ENCODE assay signal across 10 mouse cellular contexts in the genomic region with DNA sequence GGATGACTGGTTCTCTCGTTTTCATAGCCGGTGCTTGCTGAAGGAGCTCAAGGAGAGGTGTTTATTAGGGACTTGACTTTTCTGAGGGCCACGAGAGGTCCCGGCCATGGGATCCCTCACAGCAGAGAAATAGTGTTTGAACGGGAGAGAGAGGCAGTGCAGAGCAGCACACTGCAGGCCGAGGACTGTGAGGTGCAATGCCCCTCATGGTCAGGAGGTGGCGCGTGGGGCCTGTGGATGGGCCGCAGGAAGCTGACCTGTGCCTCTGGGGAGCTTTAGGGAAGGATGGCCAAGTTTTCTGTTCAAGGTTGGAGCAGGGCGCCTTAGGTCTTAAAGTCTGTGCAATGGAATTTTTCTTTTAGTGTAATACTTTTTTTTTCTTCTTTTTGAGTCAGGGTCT. TPM values are rescaled to one million over a fixed set of nuclear protein-coding genes. Genes with fewer than 3 reads are reported as not detected.
A peak's percentile ranks its signal among the peaks of the same experiment; 100 is the strongest.
DNase-seq lines count a peak whose midpoint lies in the region; ATAC-seq and TF ChIP-seq lines count a peak whose summit lies in the region.
"Had no signal": no experiment of that assay in that cellular context is flagged by ENCODE, and none has a peak within 500 bp of the region (broad histone marks: within the 10 kb centered on the region; RNA-seq: fewer than 3 reads in every experiment).

No protein-coding gene starts in this region.

- H3K27ac ChIP-seq in hindbrain, postnatal 0 days, result no peak overlapping the region
- H3K27ac ChIP-seq: heart, embryonic 15.5 days had no signal

- H3K27me3 ChIP-seq in hindbrain, postnatal 0 days (ENCODE audit: insufficient read depth, low read length), result no peaks in the 10 kb centered on the region
- H3K27me3 ChIP-seq: heart, embryonic 15.5 days had no signal

- no peak for ATAC-seq in CD4-positive, CD25-positive, alpha-beta regulatory T cell, adult 4 months
- peak; percentile 65 for ATAC-seq in hindbrain, postnatal 0 days

- no peak overlapping the region for H3K9ac ChIP-seq in hindbrain, postnatal 0 days (replicated peaks; ENCODE audit: low read length)
- H3K9ac ChIP-seq: heart, embryonic 15.5 days had no signal

- H3K9me3 ChIP-seq in hindbrain, postnatal 0 days (ENCODE audit: low read length), result no peaks in the 10 kb centered on the region
- H3K9me3 ChIP-seq: heart, embryonic 15.5 days had no signal

- WGBS in hindbrain, postnatal 0 days, result 36% methylated on average over 10 of the region's 10 CpGs

- peaks cover 7% of the 10 kb centered on the region; the same call in 1 of the 2 replicates for H3K36me3 ChIP-seq in hindbrain, postnatal 0 days (ENCODE audit: insufficient read depth, low read length)
- H3K36me3 ChIP-seq: heart, embryonic 15.5 days had no signal

- no peak overlapping the region for H3K4me3 ChIP-seq in hindbrain, postnatal 0 days (ENCODE audit: low read length)
- H3K4me3 ChIP-seq: heart, embryonic 15.5 days; myocyte had no signal

- DNase-seq in CD4-positive, CD25-positive, alpha-beta regulatory T cell, adult 2 months (ENCODE audit: low read depth, low spot score), result peak; percentile 58
- DNase-seq in CD4-positive helper T cell, adult 2 months (ENCODE audit: low read depth, low spot score), result peak; percentile 17
- peak; percentile 79 to 85 for DNase-seq in cerebellum, adult 18-20 months
- DNase-seq in forelimb bud, embryonic 11.5 days (ENCODE audit: low read depth, low spot score), result peak; percentile 50
- peak; percentile 77 for DNase-seq in hindbrain, postnatal 0 days (ENCODE audit: low spot score)
- peak; percentile 41 for DNase-seq in lung, postnatal 25 days (ENCODE audit: low spot score)
- peak; percentile 24 to 27 for DNase-seq in spleen, postnatal 36 days (ENCODE audit: low spot score in 2 of 2)

- peak; percentile 93 for TF ChIP-seq CTCF in hindbrain, postnatal 0 days (IDR thresholded peaks at IDR 0.05; ENCODE audit: low read depth)

- no peak overlapping the region for H3K4me2 ChIP-seq in hindbrain, postnatal 0 days (ENCODE audit: low read depth, low read length)
- H3K4me2 ChIP-seq: heart, embryonic 15.5 days had no signal

- no peaks in the 10 kb centered on the region for H3K4me1 ChIP-seq in hindbrain, postnatal 0 days (ENCODE audit: insufficient read depth, low read length)

RNA-seq across cellular contexts. Expression of gene Tbc1d22a, which starts 25.5 kb away (rescaled TPM):
- polyA plus RNA-seq in CD4-positive, CD25-positive, alpha-beta regulatory T cell, adult 4 months (2017; shearing (Covaris generic)), result 10 to 100 TPM in 1 of 2 experiments, 1 to 10 TPM in 1; 8.4 to 16.2 TPM
- 17.4 and 26.2 TPM in 2 replicates for total RNA-seq in hindbrain, postnatal 0 days (2014; rRNA removed)
- 12.8 and 13.6 TPM in 2 replicates for polyA plus RNA-seq in hindbrain, postnatal 0 days (2015; fragmentation: Nextera tagmentation; extraction: Ambion mirVana)

RNA-seq across cellular contexts. Expression of gene Cerk, which starts 53.9 kb away (rescaled TPM):
- polyA plus RNA-seq in CD4-positive, CD25-positive, alpha-beta regulatory T cell, adult 4 months (2017; shearing (Covaris generic)), result 1 to 10 TPM; 5.1 to 6.1 TPM
- total RNA-seq in hindbrain, postnatal 0 days (2014; rRNA removed), result 46.3 and 52.1 TPM in 2 replicates
- polyA plus RNA-seq in hindbrain, postnatal 0 days (2015; fragmentation: Nextera tagmentation; extraction: Ambion mirVana), result 23.4 and 23.6 TPM in 2 replicates

Comparison
In these comparisons a context has a peak if more than half of its experiments do, and no peak if none do; other contexts are left out.
1. DNase-seq: peak in every context shown above with its lines; median percentile 82 in cerebellum, adult 18-20 months; 77 in hindbrain, postnatal 0 days; 58 in CD4-positive, CD25-positive, alpha-beta regulatory T cell, adult 2 months; 50 in forelimb bud, embryonic 11.5 days; 41 in lung, postnatal 25 days; 26 in spleen, postnatal 36 days; 17 in CD4-positive helper T cell, adult 2 months.